Mouse (Mus musculus): ENCODE data around the gene Ttbk1.

The Ttbk1 gene

DNA sequence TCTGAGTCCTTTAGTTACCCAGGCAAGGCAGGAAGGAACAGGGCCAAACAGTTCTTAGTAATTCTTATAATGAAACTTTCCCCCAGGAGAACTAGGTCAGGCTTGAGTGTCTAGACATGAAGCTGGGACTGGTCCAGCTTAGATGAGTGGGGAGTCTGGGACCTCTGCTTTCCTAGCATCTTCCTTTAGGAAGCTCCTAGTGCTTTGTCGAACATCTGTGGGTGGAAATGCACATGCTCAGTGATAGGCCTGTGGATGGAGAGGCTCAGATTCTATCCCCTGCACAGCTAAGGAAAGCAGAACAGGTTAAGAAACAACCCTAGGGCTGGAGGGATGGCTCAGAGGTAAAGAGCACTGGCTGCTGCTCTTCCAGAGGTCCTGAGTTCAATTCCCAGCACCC is 92.8 kb downstream of the Ttbk1 start:
- DNase-seq: no peak

DNA sequence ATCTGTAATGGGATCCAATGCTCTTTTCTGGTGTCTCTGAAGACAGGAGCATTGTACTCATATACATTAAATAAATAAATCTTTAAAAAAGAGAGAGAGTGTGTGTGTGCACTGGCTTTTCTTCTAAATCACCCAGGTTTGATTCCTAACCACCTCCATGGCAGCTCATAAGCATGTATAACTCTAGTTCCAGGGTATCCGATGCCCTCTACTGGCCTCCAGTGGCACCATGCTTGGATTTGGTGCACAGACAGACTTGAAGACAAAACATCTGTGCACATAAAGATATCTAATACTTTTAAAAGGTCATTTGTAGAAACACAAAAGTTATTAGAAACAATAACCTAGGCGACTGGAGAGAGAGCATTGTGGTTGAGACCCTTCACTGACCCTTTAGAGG is 94.5 kb downstream of the Ttbk1 start:
- DNase-seq: peak; percentile 38

All from lung, postnatal 14 days (tissue).